Comparison of ENCODE assay signal across 8 mouse cellular contexts in genomic region chr10:61374076-61374475, GRCm38 (mm10). TPM values are rescaled to one million over a fixed set of nuclear protein-coding genes. Genes with fewer than 3 reads are reported as not detected.
DNase-seq lines count a peak whose midpoint lies in the region; ATAC-seq lines count a peak whose summit lies in the region.
"Had no signal": no experiment of that assay in that cellular context is flagged by ENCODE, and none has a peak within 500 bp of the region (broad histone marks: within the 10 kb centered on the region; RNA-seq: fewer than 3 reads in every experiment).

No protein-coding gene starts in this region.

- no peaks in the 10 kb centered on the region for H3K9me3 ChIP-seq in heart, embryonic 11.5 days (replicated peaks; ENCODE audit: control insufficient read depth, low read length)
- no peaks in the 10 kb centered on the region for H3K9me3 ChIP-seq in liver, embryonic 11.5 days (ENCODE audit: control insufficient read depth, low read length)

- H3K4me3 ChIP-seq in heart, embryonic 11.5 days (ENCODE audit: low read depth, low read length): no peak overlapping the region
- H3K4me3 ChIP-seq in liver, embryonic 11.5 days (ENCODE audit: low read depth, low read length): no peak overlapping the region
- H3K4me3 ChIP-seq: neural tube, embryonic 13.5 days had no signal

- DNase-seq in testis, postnatal 10 days (ENCODE audit: low spot score): peak; percentile 68
- no peak for DNase-seq in testis, postnatal 14 days (ENCODE audit: low spot score)
- peak; percentile 51 for DNase-seq in liver, embryonic 11.5 days (ENCODE audit: low spot score)
- no peak for DNase-seq in retina, embryonic 14.5 days (ENCODE audit: low spot score)
- DNase-seq in thymus, postnatal 14 days: no peak
- DNase-seq in Muller cell, postnatal 12 days (ENCODE audit: inconsistent ontology term): no peak

- WGBS in heart, embryonic 11.5 days (ENCODE audit: insufficient replicate concordance): 21% methylated on average over 4 of the region's 4 CpGs
- WGBS in liver, embryonic 11.5 days: 22% methylated on average over 4 of the region's 4 CpGs

- peaks cover 67% of the 10 kb centered on the region for H3K4me1 ChIP-seq in heart, embryonic 11.5 days (ENCODE audit: control insufficient read depth, insufficient read depth, low read length)
- peaks cover 33% of the 10 kb centered on the region for H3K4me1 ChIP-seq in liver, embryonic 11.5 days (replicated peaks; ENCODE audit: control insufficient read depth, insufficient read depth, low read length)

- ATAC-seq in heart, embryonic 11.5 days (replicated peaks; ENCODE audit: insufficient number of reproducible peaks, low FRiP score, low TSS enrichment): no peak
- ATAC-seq in liver, embryonic 11.5 days (replicated peaks; ENCODE audit: low FRiP score): peak; percentile 51; the same call in 1 of the 2 replicates

- H3K36me3 ChIP-seq in heart, embryonic 11.5 days (ENCODE audit: control insufficient read depth, insufficient read depth, low read length): 0 out of 2 replicates have a peak, but pooled peaks cover 2% of the 10 kb centered on the region
- no peaks in the 10 kb centered on the region for H3K36me3 ChIP-seq in liver, embryonic 11.5 days (ENCODE audit: control insufficient read depth, insufficient read depth, low read length)
- H3K36me3 ChIP-seq: neural tube, embryonic 13.5 days had no signal

- peak overlapping the region; percentile 65 for H3K27ac ChIP-seq in heart, embryonic 11.5 days (ENCODE audit: low read depth, low read length)
- no peak overlapping the region for H3K27ac ChIP-seq in liver, embryonic 11.5 days (ENCODE audit: low read depth, low read length)
- H3K27ac ChIP-seq: neural tube, embryonic 13.5 days had no signal

- H3K9ac ChIP-seq in heart, embryonic 11.5 days (ENCODE audit: low read depth, low read length): no peak overlapping the region
- H3K9ac ChIP-seq in liver, embryonic 11.5 days (ENCODE audit: low read depth, low read length): no peak overlapping the region; the same call in 1 of the 2 replicates
- H3K9ac ChIP-seq: neural tube, embryonic 13.5 days had no signal

- H3K27me3 ChIP-seq in heart, embryonic 11.5 days (ENCODE audit: control insufficient read depth, insufficient read depth, low read length): no peaks in the 10 kb centered on the region
- H3K27me3 ChIP-seq in liver, embryonic 11.5 days (replicated peaks; ENCODE audit: control insufficient read depth, insufficient read depth, low read length): no peaks in the 10 kb centered on the region
- H3K27me3 ChIP-seq: neural tube, embryonic 13.5 days had no signal

- H3K4me2 ChIP-seq in heart, embryonic 11.5 days: 0 out of 2 replicates have a peak overlapping the region, but pooled peaks have one; percentile 0
- H3K4me2 ChIP-seq in liver, embryonic 11.5 days: peak overlapping the region; percentile 4
- H3K4me2 ChIP-seq: neural tube, embryonic 13.5 days had no signal

RNA-seq across cellular contexts. Expression of gene Pald1, which starts 9.3 kb away (rescaled TPM):
- polyA plus RNA-seq in heart, embryonic 11.5 days (2014; fragmentation: Nextera tagmentation; extraction: Ambion mirVana): 17.5 and 22.5 TPM in 2 replicates
- 17.0 and 18.4 TPM in 2 replicates for polyA plus RNA-seq in liver, embryonic 11.5 days (2014; fragmentation: Nextera tagmentation; extraction: Ambion mirVana)

RNA-seq across cellular contexts. Expression of gene Nodal, which starts 43.7 kb away (rescaled TPM):
- polyA plus RNA-seq in heart, embryonic 11.5 days (2014; fragmentation: Nextera tagmentation; extraction: Ambion mirVana): not detected in 2 replicates
- 0.84 and 0.86 TPM in 2 replicates for polyA plus RNA-seq in liver, embryonic 11.5 days (2014; fragmentation: Nextera tagmentation; extraction: Ambion mirVana)
- polyA plus RNA-seq: neural tube, embryonic 13.5 days had no signal

Comparison
In these comparisons a context has a peak if more than half of its experiments do, and no peak if none do; other contexts are left out.
1. DNase-seq: peak in testis, postnatal 10 days (single experiment) and liver, embryonic 11.5 days (single experiment); none in testis, postnatal 14 days (single experiment), retina, embryonic 14.5 days (single experiment), thymus, postnatal 14 days (single experiment) and Muller cell, postnatal 12 days (single experiment).